Mouse (Mus musculus) intestine, embryonic 15.5 days (tissue): ENCODE data around the gene Nek11. TPM values are rescaled to one million over a fixed set of nuclear protein-coding genes. Genes with fewer than 3 reads are reported as not detected.

Experiments used
- ATAC-seq: fragments of 200-750 bp; cut with Nextera tagmentation; 2 replicates; pipeline ENCODE4 v1.8.0; 2017; ENCODE audit warnings: moderate TSS enrichment, moderate library complexity
- H3K27ac ChIP-seq: fragments of 300-500 bp; sonication (generic); 2 replicates; pipeline ENCODE4 v1.5.1; 2015; ENCODE audit warnings: mild to moderate bottlenecking, inconsistent platforms
- H3K27me3 ChIP-seq: fragments of 300-500 bp; sonication (generic); replicated peaks from 2 replicates; pipeline ENCODE4 v1.6.1; 2015; ENCODE audit warnings: inconsistent platforms
- H3K36me3 ChIP-seq: fragments of 300-500 bp; sonication (generic); 2 replicates; pipeline ENCODE4 v1.6.1; 2015; ENCODE audit warnings: inconsistent platforms
- H3K4me1 ChIP-seq: fragments of 300-500 bp; sonication (generic); replicated peaks from 2 replicates; pipeline ENCODE4 v1.6.1; 2015; ENCODE audit warnings: inconsistent platforms
- H3K4me2 ChIP-seq: fragments of 300-500 bp; sonication (generic); replicated peaks from 2 replicates; pipeline ENCODE4 v1.6.1; 2015; ENCODE audit warnings: mild to moderate bottlenecking, inconsistent platforms
- H3K4me3 ChIP-seq: fragments of 300-500 bp; sonication (generic); replicated peaks from 2 replicates; pipeline ENCODE4 v1.5.1; 2015; ENCODE audit warnings: inconsistent platforms
- H3K9ac ChIP-seq: fragments of 300-500 bp; sonication (generic); 2 replicates; pipeline ENCODE4 v1.6.1; 2015; ENCODE audit warnings: inconsistent platforms
- H3K9me3 ChIP-seq: fragments of 300-500 bp; sonication (generic); 2 replicates; pipeline ENCODE4 v1.6.1; 2016; ENCODE audit warnings: inconsistent platforms
- WGBS: fragments of 180-500 bp; shearing (Covaris S2); methylation state at CpG from one replicate; pipeline ENCODE4 v1.1.7; 2015; 5-methylcytosine and 5-hydroxymethylcytosine counted together
- polyA plus RNA-seq: library from polyadenylated mRNA; unstranded; fragments of >200 nt; fragmentation: Nextera tagmentation; extraction: Ambion mirVana; gene quantifications from 2 replicates; pipeline ENCODE4 v1.2.1, GENCODE M21; 2015

Gene Nek11
- polyA plus RNA-seq, 1 experiment from 2014 or later = 0.20 TPM

- no peaks in the 10 kb centered on the region for H3K4me1 ChIP-seq
- no peak for ATAC-seq
- no peaks in the 10 kb centered on the region for H3K9me3 ChIP-seq
- H3K36me3 ChIP-seq = no peaks in the 10 kb centered on the region
- H3K27me3 ChIP-seq = no peaks in the 10 kb centered on the region
- H3K9ac ChIP-seq = no peak overlapping the region
- WGBS = 80% methylated on average over 5 of the region's 5 CpGs
- H3K27ac ChIP-seq = no peak overlapping the region
- no peak overlapping the region for H3K4me2 ChIP-seq
- H3K4me3 ChIP-seq = no peak overlapping the region
Observed at GRCm38 (mm10) chr9:105363520-105364231, 31.6 kb downstream of the Nek11 start.

- H3K36me3 ChIP-seq = no peaks in the 10 kb centered on the region
Observed at GRCm38 (mm10) chr9:105362181-105362580, 33.1 kb downstream of the Nek11 start.

GRCm38 (mm10) chr9:105349034-105349433 is 46.3 kb downstream of the Nek11 start:
- no peaks in the 10 kb centered on the region for H3K4me1 ChIP-seq
- no peaks in the 10 kb centered on the region for H3K36me3 ChIP-seq
- H3K4me3 ChIP-seq = no peak overlapping the region
- 75% methylated on average over 5 of the region's 5 CpGs for WGBS
- H3K4me2 ChIP-seq = no peak overlapping the region
- no peaks in the 10 kb centered on the region for H3K27me3 ChIP-seq
- H3K9ac ChIP-seq = no peak overlapping the region
- no peak for ATAC-seq
- no peaks in the 10 kb centered on the region for H3K9me3 ChIP-seq
- no peak overlapping the region for H3K27ac ChIP-seq

More at GRCm38 (mm10) chr9:105362181-105362580, 33.1 kb downstream of the Nek11 start:
- Histone ChIP-seq H3K27me3 (no peaks in the 10 kb centered on the region), H3K4me1 (no peaks in the 10 kb centered on the region), H3K9me3 (no peaks in the 10 kb centered on the region), H3K27ac (no peak overlapping the region), H3K4me2 (no peak overlapping the region), H3K9ac (no peak overlapping the region), H3K4me3 (no peak overlapping the region)
- WGBS = 71% methylated on average over 2 of the region's 2 CpGs
- ATAC-seq = no peak

GRCm38 (mm10) chr9:105348242-105349031 is 46.9 kb downstream of the Nek11 start:
- Histone ChIP-seq H3K9me3 (no peaks in the 10 kb centered on the region), H3K4me3 (no peak overlapping the region), H3K4me1 (no peaks in the 10 kb centered on the region), H3K27ac (no peak overlapping the region), H3K4me2 (no peak overlapping the region), H3K27me3 (no peaks in the 10 kb centered on the region), H3K36me3 (no peaks in the 10 kb centered on the region), H3K9ac (no peak overlapping the region)
- 75% methylated on average over 10 of the region's 10 CpGs for WGBS
- ATAC-seq = no peak

- no peak for ATAC-seq
- Histone ChIP-seq H3K4me3 (no peak overlapping the region), H3K36me3 (no peaks in the 10 kb centered on the region), H3K27me3 (no peaks in the 10 kb centered on the region), H3K9me3 (no peaks in the 10 kb centered on the region), H3K27ac (no peak overlapping the region), H3K4me1 (no peaks in the 10 kb centered on the region), H3K9ac (no peak overlapping the region), H3K4me2 (no peak overlapping the region)
- 60% methylated on average over 10 of the region's 10 CpGs for WGBS
Observed at GRCm38 (mm10) chr9:105342994-105343656, 52.2 kb downstream of the Nek11 start.

- Histone ChIP-seq H3K4me2 (no peak overlapping the region), H3K9ac (no peak overlapping the region), H3K4me3 (no peak overlapping the region), H3K4me1 (no peaks in the 10 kb centered on the region), H3K36me3 (no peaks in the 10 kb centered on the region), H3K27ac (no peak overlapping the region), H3K9me3 (no peaks in the 10 kb centered on the region), H3K27me3 (no peaks in the 10 kb centered on the region)
- 84% methylated on average over 3 of the region's 3 CpGs for WGBS
- ATAC-seq = no peak
Observed at GRCm38 (mm10) chr9:105342565-105342964, 52.8 kb downstream of the Nek11 start.

- ATAC-seq = no peak
- 75% methylated on average over 4 of the region's 4 CpGs for WGBS
Observed at GRCm38 (mm10) chr9:105332436-105333016, 62.8 kb downstream of the Nek11 start.

GRCm38 (mm10) chr9:105321856-105322255 is 73.5 kb downstream of the Nek11 start:
- no peak overlapping the region for H3K9ac ChIP-seq
- 91% methylated on average over 10 of the region's 10 CpGs for WGBS
- H3K27me3 ChIP-seq = no peaks in the 10 kb centered on the region
- no peak overlapping the region for H3K27ac ChIP-seq
- no peak overlapping the region for H3K4me3 ChIP-seq
- no peak for ATAC-seq
- no peaks in the 10 kb centered on the region for H3K4me1 ChIP-seq
- no peaks in the 10 kb centered on the region for H3K36me3 ChIP-seq
- H3K9me3 ChIP-seq = no peaks in the 10 kb centered on the region
- H3K4me2 ChIP-seq = no peak overlapping the region

More at GRCm38 (mm10) chr9:105332436-105333016, 62.8 kb downstream of the Nek11 start:
- Histone ChIP-seq H3K27me3 (no peaks in the 10 kb centered on the region), H3K4me1 (no peaks in the 10 kb centered on the region), H3K27ac (no peak overlapping the region), H3K9me3 (no peaks in the 10 kb centered on the region), H3K36me3 (no peaks in the 10 kb centered on the region), H3K4me2 (no peak overlapping the region), H3K9ac (no peak overlapping the region), H3K4me3 (no peak overlapping the region)

- WGBS = 83% methylated on average over 10 of the region's 10 CpGs
- no peak overlapping the region for H3K4me3 ChIP-seq
- no peaks in the 10 kb centered on the region for H3K4me1 ChIP-seq
- H3K9ac ChIP-seq = no peak overlapping the region
- no peak overlapping the region for H3K27ac ChIP-seq
- ATAC-seq = no peak
- H3K36me3 ChIP-seq = no peaks in the 10 kb centered on the region
- H3K4me2 ChIP-seq = no peak overlapping the region
- no peaks in the 10 kb centered on the region for H3K27me3 ChIP-seq
- H3K9me3 ChIP-seq = no peaks in the 10 kb centered on the region
Observed at GRCm38 (mm10) chr9:105313250-105313649, 82.1 kb downstream of the Nek11 start.

GRCm38 (mm10) chr9:105312686-105313085 is 82.6 kb downstream of the Nek11 start:
- no peak overlapping the region for H3K4me3 ChIP-seq
- WGBS = 79% methylated on average over 1 of the region's 1 CpGs
- H3K4me1 ChIP-seq = no peaks in the 10 kb centered on the region
- H3K4me2 ChIP-seq = no peak overlapping the region
- ATAC-seq = no peak
- no peaks in the 10 kb centered on the region for H3K9me3 ChIP-seq
- H3K9ac ChIP-seq = no peak overlapping the region
- no peaks in the 10 kb centered on the region for H3K36me3 ChIP-seq
- no peaks in the 10 kb centered on the region for H3K27me3 ChIP-seq
- no peak overlapping the region for H3K27ac ChIP-seq

GRCm38 (mm10) chr9:105309553-105310281 is 85.6 kb downstream of the Nek11 start:
- WGBS = 43% methylated on average over 9 of the region's 9 CpGs
- Histone ChIP-seq H3K9ac (no peak overlapping the region), H3K9me3 (no peaks in the 10 kb centered on the region), H3K27ac (no peak overlapping the region), H3K36me3 (no peaks in the 10 kb centered on the region), H3K4me2 (no peak overlapping the region), H3K4me3 (no peak overlapping the region), H3K27me3 (no peaks in the 10 kb centered on the region), H3K4me1 (no peaks in the 10 kb centered on the region)
- ATAC-seq = no peak

- Histone ChIP-seq H3K9ac (no peak overlapping the region), H3K4me1 (no peaks in the 10 kb centered on the region), H3K27me3 (no peaks in the 10 kb centered on the region), H3K4me3 (no peak overlapping the region), H3K27ac (no peak overlapping the region), H3K36me3 (no peaks in the 10 kb centered on the region), H3K4me2 (no peak overlapping the region), H3K9me3 (no peaks in the 10 kb centered on the region)
- WGBS = 77% methylated on average over 2 of the region's 2 CpGs
- no peak for ATAC-seq
Observed at GRCm38 (mm10) chr9:105306042-105306441, 89.3 kb downstream of the Nek11 start.
